Mouse (Mus musculus) leukemia stem cell, adult 10-12 weeks (primary cell): ENCODE results near the gene Kbtbd6. TPM values are rescaled to one million over a fixed set of nuclear protein-coding genes. Genes with fewer than 3 reads are reported as not detected.

Experiments
- polyA plus RNA-seq: library from polyadenylated mRNA; stranded (reverse); fragments of >175 nt; gene quantifications from 2 replicates; pipeline ENCODE4 v1.2.3, GENCODE M21; 2012; ENCODE audit warnings: low replicate concordance

The Kbtbd6 gene
- 2.5 and 2.8 TPM in 2 replicates for polyA plus RNA-seq

GRCm38 (mm10) chr14:79451681-79452590 lies at the start of gene Kbtbd6:
TSS of gene Kbtbd6 (plus strand) at chr14:79451835.

DNA sequence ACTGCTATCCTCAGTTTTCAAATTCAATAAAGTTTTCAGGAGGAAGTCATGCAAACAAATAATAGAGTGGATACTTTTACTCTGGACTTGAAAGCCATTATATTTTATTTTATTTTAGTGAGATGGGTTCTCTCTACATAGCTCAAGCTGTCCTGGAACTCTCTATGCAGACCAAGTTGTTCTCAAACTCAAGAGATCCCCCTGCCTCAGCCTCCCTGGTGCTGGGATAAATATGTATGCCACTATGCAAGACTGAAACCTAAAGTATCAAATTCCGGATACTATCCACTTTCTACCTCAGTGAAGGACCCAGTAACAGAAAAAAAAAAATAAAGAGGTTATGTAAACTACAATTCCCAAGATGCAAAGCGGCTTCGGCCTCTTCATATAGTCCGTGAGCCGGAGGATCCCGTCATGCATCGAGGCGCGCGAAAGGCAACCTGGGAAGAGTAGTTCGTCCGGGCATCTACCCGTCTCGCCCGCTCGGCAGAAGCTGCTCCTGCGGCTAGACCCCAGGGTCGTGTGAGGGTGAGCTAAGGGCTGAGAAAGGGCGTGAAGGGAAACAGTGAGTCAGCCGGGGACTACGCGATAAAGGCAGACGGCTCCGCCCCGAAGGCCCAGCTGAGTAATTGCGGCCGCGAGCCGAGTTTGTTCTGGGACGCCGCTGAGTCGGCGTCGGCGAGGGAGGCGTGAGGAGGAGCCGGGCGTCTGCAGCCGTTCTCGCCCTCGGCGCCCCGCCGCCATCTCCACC lies 25.5 kb upstream of the Kbtbd6 start, which contains the start of gene Kbtbd7:
Kbtbd7 (plus strand) TSS at position 533 of the 751 bp plus-strand sequence.

GRCm38 (mm10) chr14:79480624-79481338 lies 29.1 kb downstream of the Kbtbd6 start, which contains the start of gene Elf1:
TSS of gene Elf1 (plus strand) at chr14:79481194.

DNA sequence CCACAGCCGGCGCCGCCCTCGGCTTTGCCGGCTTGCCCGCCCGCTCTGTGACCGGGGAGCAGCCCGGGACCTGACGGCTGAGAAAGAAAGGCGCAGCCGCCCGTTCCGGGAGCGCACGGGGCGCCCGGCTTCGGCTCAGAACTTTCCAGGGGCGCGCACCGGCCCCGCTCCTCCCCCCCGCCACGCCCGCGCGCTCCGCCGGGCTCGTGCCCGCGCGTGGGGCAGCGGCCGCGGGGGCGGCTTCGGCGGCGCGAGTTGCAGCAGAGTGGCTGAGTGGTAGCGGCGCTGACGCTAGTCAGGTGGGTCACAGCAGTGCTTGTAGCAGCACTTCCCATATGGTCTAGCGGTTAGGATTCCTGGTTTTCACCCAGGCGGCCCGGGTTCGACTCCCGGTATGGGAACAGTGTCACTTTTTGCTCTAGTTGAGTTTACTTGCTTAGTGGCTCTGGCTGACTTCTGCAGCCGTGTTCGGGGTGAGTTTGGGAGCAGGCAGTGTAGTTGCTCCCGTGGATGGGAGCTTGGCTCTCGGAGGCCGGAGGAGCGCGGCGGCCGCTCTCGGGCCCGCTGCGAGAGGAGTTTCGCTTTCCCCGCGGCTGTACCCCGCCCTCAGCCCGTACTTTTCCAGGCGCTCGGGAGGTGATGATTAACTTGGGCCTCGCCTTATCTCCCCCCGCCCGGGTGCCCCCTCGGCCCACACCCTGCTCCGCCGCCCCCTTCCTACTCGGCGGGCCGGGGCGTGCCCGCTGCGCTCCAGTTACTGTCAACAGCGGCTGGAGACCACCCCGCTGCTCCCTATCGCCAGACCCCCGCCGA lies 29.9 kb downstream of the Kbtbd6 start, which contains the start of gene Wbp4:
Wbp4 (minus strand) TSS at position 182 of the 813 bp plus-strand sequence.

Other genes with a start within 250 kb of the Kbtbd6 start
- gene Zfp957, start 204.5 kb upstream of the Kbtbd6 start, polyA plus RNA-seq = not detected in 2 replicates
- gene Rgcc, start 150.2 kb upstream of the Kbtbd6 start, polyA plus RNA-seq = 13.2 and 18.0 TPM in 2 replicates
- gene Naa16, start 61.1 kb upstream of the Kbtbd6 start, polyA plus RNA-seq = 6.7 and 20.8 TPM in 2 replicates
- gene Mtrf1, start 54.1 kb upstream of the Kbtbd6 start, polyA plus RNA-seq = not detected in 2 replicates
- 2.2 and 4.5 TPM in 2 replicates for gene Kbtbd7, start 25.3 kb upstream of the Kbtbd6 start, polyA plus RNA-seq
- gene Elf1, start 29.4 kb downstream of the Kbtbd6 start, polyA plus RNA-seq = 6.5 and 7.1 TPM in 2 replicates
- 5.7 and 11.0 TPM in 2 replicates for gene Wbp4, start 29.7 kb downstream of the Kbtbd6 start, polyA plus RNA-seq
- gene Sugt1, start 135.9 kb downstream of the Kbtbd6 start, polyA plus RNA-seq = 0.15 and 1.1 TPM in 2 replicates
- gene Cnmd, start 210.3 kb downstream of the Kbtbd6 start, polyA plus RNA-seq = not detected in 2 replicates